Mouse (Mus musculus): ENCODE results near the gene Txndc11. TPM values are rescaled to one million over a fixed set of nuclear protein-coding genes. Genes with fewer than 3 reads are reported as not detected.

Gene Txndc11
- polyA plus RNA-seq, 1 experiment from 2014 or later = 32.5 TPM

GRCm38 (mm10) chr16:11071887-11072286 is 62.6 kb downstream of the Txndc11 start:
- Histone ChIP-seq H3K27ac (no peak overlapping the region), H3K4me2 (replicated peaks) (no peak overlapping the region), H3K36me3 (peaks cover 56% of the 10 kb centered on the region), H3K9me3 (no peaks in the 10 kb centered on the region), H3K4me1 (peaks cover 42% of the 10 kb centered on the region), H3K27me3 (replicated peaks) (no peaks in the 10 kb centered on the region), H3K9ac (no peak overlapping the region), H3K4me3 (no peak overlapping the region)
- no peak for ATAC-seq (ENCODE audit: low FRiP score, low read depth)
- 91% methylated on average over 4 of the region's 4 CpGs for WGBS

GRCm38 (mm10) chr16:11071176-11071575 is 63.3 kb downstream of the Txndc11 start:
- Histone ChIP-seq H3K36me3 (peaks cover 49% of the 10 kb centered on the region), H3K4me1 (peaks cover 42% of the 10 kb centered on the region), H3K27me3 (replicated peaks) (no peaks in the 10 kb centered on the region), H3K4me3 (no peak overlapping the region), H3K9ac (no peak overlapping the region), H3K4me2 (replicated peaks) (no peak overlapping the region), H3K9me3 (no peaks in the 10 kb centered on the region), H3K27ac (no peak overlapping the region)
- ATAC-seq (ENCODE audit: low FRiP score, low read depth) = no peak
- 85% methylated on average over 5 of the region's 5 CpGs for WGBS

- no peak for ATAC-seq (ENCODE audit: low FRiP score, low read depth)
- WGBS = 81% methylated on average over 7 of the region's 7 CpGs
- Histone ChIP-seq H3K9me3 (no peaks in the 10 kb centered on the region), H3K4me3 (no peak overlapping the region), H3K36me3 (peaks cover 36% of the 10 kb centered on the region), H3K27ac (no peak overlapping the region), H3K9ac (no peak overlapping the region), H3K4me2 (replicated peaks) (peak overlapping the region; percentile 72), H3K27me3 (replicated peaks) (no peaks in the 10 kb centered on the region), H3K4me1 (peaks cover 47% of the 10 kb centered on the region)
These were observed 64.6 kb downstream of the Txndc11 start for GRCm38 (mm10) chr16:11069710-11070420.

- peaks cover 32% of the 10 kb centered on the region for H3K36me3 ChIP-seq
- H3K27ac ChIP-seq = no peak overlapping the region
- no peak overlapping the region for H3K4me3 ChIP-seq
- peaks cover 51% of the 10 kb centered on the region for H3K4me1 ChIP-seq
- H3K4me2 ChIP-seq (replicated peaks) = peak overlapping the region; percentile 72
- no peak for ATAC-seq (ENCODE audit: low FRiP score, low read depth)
- WGBS = 84% methylated on average over 6 of the region's 6 CpGs
- H3K9ac ChIP-seq = no peak overlapping the region
- H3K27me3 ChIP-seq (replicated peaks) = no peaks in the 10 kb centered on the region
- H3K9me3 ChIP-seq = no peaks in the 10 kb centered on the region
These were observed 65.2 kb downstream of the Txndc11 start for GRCm38 (mm10) chr16:11069271-11069670.

GRCm38 (mm10) chr16:11068666-11069065 is 65.8 kb downstream of the Txndc11 start:
- WGBS = 96% methylated on average over 3 of the region's 3 CpGs
- H3K4me1 ChIP-seq = peaks cover 57% of the 10 kb centered on the region
- H3K27ac ChIP-seq = no peak overlapping the region
- peak overlapping the region; percentile 72 for H3K4me2 ChIP-seq (replicated peaks)
- H3K4me3 ChIP-seq = no peak overlapping the region
- H3K9me3 ChIP-seq = no peaks in the 10 kb centered on the region
- H3K9ac ChIP-seq = 0 out of 2 replicates have a peak overlapping the region, but pooled peaks have one; percentile 6
- ATAC-seq (ENCODE audit: low FRiP score, low read depth) = no peak
- H3K27me3 ChIP-seq (replicated peaks) = no peaks in the 10 kb centered on the region
- peaks cover 26% of the 10 kb centered on the region for H3K36me3 ChIP-seq

GRCm38 (mm10) chr16:11066833-11067191 is 67.6 kb downstream of the Txndc11 start:
- H3K4me1 ChIP-seq = peaks cover 63% of the 10 kb centered on the region
- H3K9ac ChIP-seq = peak overlapping the region; percentile 96
- H3K4me2 ChIP-seq (replicated peaks) = peak overlapping the region; percentile 72
- WGBS = under 1% methylated on average over 22 of the region's 22 CpGs
- peaks cover 8% of the 10 kb centered on the region for H3K36me3 ChIP-seq
- no peaks in the 10 kb centered on the region for H3K9me3 ChIP-seq
- peak; percentile 55 for ATAC-seq (ENCODE audit: low FRiP score, low read depth)
- peak overlapping the region; percentile 77 for H3K4me3 ChIP-seq
- no peaks in the 10 kb centered on the region for H3K27me3 ChIP-seq (replicated peaks)
- H3K27ac ChIP-seq = peak overlapping the region; percentile 97

GRCm38 (mm10) chr16:11066029-11066832 is 68.2 kb downstream of the Txndc11 start, which contains the start of gene Litaf:
Litaf (minus strand) TSS chr16:11066157.
- peaks cover 62% of the 10 kb centered on the region for H3K4me1 ChIP-seq

GRCm38 (mm10) chr16:11065431-11065830 is 69.0 kb downstream of the Txndc11 start:
- Histone ChIP-seq H3K9ac (peak overlapping the region; percentile 30), H3K36me3 (no peaks in the 10 kb centered on the region), H3K9me3 (no peaks in the 10 kb centered on the region), H3K4me1 (peaks cover 62% of the 10 kb centered on the region), H3K27ac (0 out of 2 replicates have a peak overlapping the region, but pooled peaks have one; percentile 12), H3K4me2 (replicated peaks) (peak overlapping the region; percentile 72), H3K4me3 (peak overlapping the region; percentile 77), H3K27me3 (replicated peaks) (no peaks in the 10 kb centered on the region)
- WGBS = 60% methylated on average over 5 of the region's 5 CpGs
- no peak for ATAC-seq (ENCODE audit: low FRiP score, low read depth)

More at GRCm38 (mm10) chr16:11066029-11066832, 68.2 kb downstream of the Txndc11 start, which contains the start of gene Litaf:
- no peaks in the 10 kb centered on the region for H3K27me3 ChIP-seq (replicated peaks)
- H3K4me3 ChIP-seq = peak within 1 kb of the TSS; percentile 77
- peaks cover 2% of the 10 kb centered on the region; the same call in 1 of the 2 replicates for H3K36me3 ChIP-seq
- peak within 1 kb of the TSS; percentile 96 for H3K9ac ChIP-seq
- H3K4me2 ChIP-seq (replicated peaks) = peak within 1 kb of the TSS; percentile 72
- WGBS = under 1% methylated on average over 77 of the region's 78 CpGs
- peak within 1 kb of the TSS; percentile 97 for H3K27ac ChIP-seq
- ATAC-seq (ENCODE audit: low FRiP score, low read depth) = peak; percentile 97
- no peaks in the 10 kb centered on the region for H3K9me3 ChIP-seq

- ATAC-seq (ENCODE audit: low FRiP score, low read depth) = no peak
- no peaks in the 10 kb centered on the region for H3K27me3 ChIP-seq (replicated peaks)
- H3K4me2 ChIP-seq (replicated peaks) = peak overlapping the region; percentile 72; the same call in 1 of the 2 replicates
- no peak overlapping the region for H3K9ac ChIP-seq
- WGBS = 89% methylated on average over 6 of the region's 6 CpGs
- no peaks in the 10 kb centered on the region for H3K9me3 ChIP-seq
- no peaks in the 10 kb centered on the region for H3K36me3 ChIP-seq
- H3K27ac ChIP-seq = no peak overlapping the region
- H3K4me3 ChIP-seq = no peak overlapping the region
- peaks cover 55% of the 10 kb centered on the region for H3K4me1 ChIP-seq
These were observed 69.7 kb downstream of the Txndc11 start for GRCm38 (mm10) chr16:11064742-11065141.

GRCm38 (mm10) chr16:11064341-11064740 is 70.1 kb downstream of the Txndc11 start:
- Histone ChIP-seq H3K27ac (no peak overlapping the region), H3K27me3 (replicated peaks) (no peaks in the 10 kb centered on the region), H3K4me3 (no peak overlapping the region), H3K9ac (no peak overlapping the region), H3K4me1 (peaks cover 51% of the 10 kb centered on the region), H3K36me3 (no peaks in the 10 kb centered on the region), H3K9me3 (no peaks in the 10 kb centered on the region), H3K4me2 (replicated peaks) (no peak overlapping the region)
- 95% methylated on average over 4 of the region's 4 CpGs for WGBS
- ATAC-seq (ENCODE audit: low FRiP score, low read depth) = no peak

GRCm38 (mm10) chr16:11062794-11063721 is 71.4 kb downstream of the Txndc11 start:
- H3K9me3 ChIP-seq = no peaks in the 10 kb centered on the region
- no peak overlapping the region for H3K9ac ChIP-seq
- no peaks in the 10 kb centered on the region for H3K36me3 ChIP-seq
- ATAC-seq (ENCODE audit: low FRiP score, low read depth) = peak; percentile 25; the same call in 1 of the 2 replicates
- H3K4me2 ChIP-seq (replicated peaks) = peak overlapping the region; percentile 34; the same call in 1 of the 2 replicates
- peaks cover 38% of the 10 kb centered on the region for H3K4me1 ChIP-seq
- H3K4me3 ChIP-seq = no peak overlapping the region
- no peaks in the 10 kb centered on the region for H3K27me3 ChIP-seq (replicated peaks)
- peak overlapping the region; percentile 21; the same call in 1 of the 2 replicates for H3K27ac ChIP-seq
- 28% methylated on average over 13 of the region's 13 CpGs for WGBS
